Mouse (Mus musculus) neural tube, embryonic 10.5 days (tissue): ENCODE data around the gene Hist1h2bj.
A peak's percentile ranks its signal among the peaks of the same experiment; 100 is the strongest.
"Not testable (repeated sequence)": the region's sequence is repeated elsewhere in the genome, so short reads cannot be mapped to it uniquely, and the experiment has no call there.

Source experiments
- DNase-seq: peaks from one replicate; pipeline ENCODE4 v3.0.0-alpha.2; 2017; ENCODE audit warnings: low spot score; ENCODE audit errors: extremely low spot score

The Hist1h2bj gene

GRCm38 (mm10) chr13:22039364-22039763, 3.6 kb upstream of the Hist1h2bj start:
- DNase-seq: no peak

- no peak for DNase-seq
These were observed 3.0 kb upstream of the Hist1h2bj start for GRCm38 (mm10) chr13:22039951-22040463.

DNA sequence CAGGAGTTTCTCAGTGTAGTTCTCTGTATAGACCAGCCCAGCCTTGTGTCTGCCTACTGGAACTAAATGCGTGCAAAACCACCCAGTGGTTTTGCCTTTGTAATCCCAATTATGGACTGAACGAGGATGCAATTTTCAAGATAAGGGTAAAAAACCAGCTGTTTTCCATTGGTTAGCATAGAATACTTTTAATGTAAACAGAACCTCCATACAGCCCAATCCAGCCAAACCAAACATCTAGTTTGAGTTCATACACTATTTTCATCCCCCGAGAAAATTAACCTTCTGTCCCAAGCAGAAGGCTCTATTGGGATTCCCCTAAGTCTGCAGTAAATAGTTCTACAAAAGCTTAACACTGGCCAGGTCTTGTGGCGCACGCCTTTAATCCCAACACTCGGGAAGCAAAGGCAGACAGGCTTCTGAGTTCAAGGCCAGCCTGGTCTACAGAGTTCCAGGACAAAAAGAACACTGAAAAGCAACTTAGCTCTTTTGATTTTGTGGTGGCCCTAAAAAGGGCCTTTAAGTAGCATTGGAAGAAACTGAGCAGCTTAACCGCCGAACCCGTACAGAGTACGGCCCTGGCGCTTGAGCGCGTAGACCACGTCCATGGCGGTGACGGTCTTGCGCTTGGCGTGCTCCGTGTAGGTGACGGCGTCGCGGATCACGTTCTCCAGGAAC, 2.4 kb upstream of the Hist1h2bj start:
- DNase-seq: peak; percentile 64

DNA sequence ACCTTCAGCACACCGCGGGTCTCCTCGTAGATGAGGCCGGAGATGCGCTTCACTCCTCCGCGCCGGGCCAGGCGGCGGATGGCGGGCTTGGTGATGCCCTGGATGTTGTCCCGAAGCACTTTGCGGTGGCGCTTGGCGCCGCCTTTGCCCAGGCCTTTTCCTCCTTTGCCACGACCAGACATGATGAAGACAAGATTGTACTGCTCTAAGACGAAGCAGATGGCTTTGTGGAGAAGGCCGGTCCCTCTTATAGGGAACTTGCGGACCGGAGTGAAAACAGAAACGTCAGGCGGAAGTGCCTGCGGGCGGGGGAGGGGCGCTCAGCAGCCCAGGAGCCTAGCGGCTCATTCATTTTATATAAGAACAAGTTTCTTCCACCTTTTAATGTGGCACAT, 1.9 kb upstream of the Hist1h2bj start, which contains the start of gene Hist1h4i:
TSS of gene Hist1h4i (minus strand) at position 221 of the 395 bp plus-strand sequence.
- DNase-seq: peak; percentile 96

GRCm38 (mm10) chr13:22041651-22042567, 1.1 kb upstream of the Hist1h2bj start:
- DNase-seq: peak; percentile 51

DNA sequence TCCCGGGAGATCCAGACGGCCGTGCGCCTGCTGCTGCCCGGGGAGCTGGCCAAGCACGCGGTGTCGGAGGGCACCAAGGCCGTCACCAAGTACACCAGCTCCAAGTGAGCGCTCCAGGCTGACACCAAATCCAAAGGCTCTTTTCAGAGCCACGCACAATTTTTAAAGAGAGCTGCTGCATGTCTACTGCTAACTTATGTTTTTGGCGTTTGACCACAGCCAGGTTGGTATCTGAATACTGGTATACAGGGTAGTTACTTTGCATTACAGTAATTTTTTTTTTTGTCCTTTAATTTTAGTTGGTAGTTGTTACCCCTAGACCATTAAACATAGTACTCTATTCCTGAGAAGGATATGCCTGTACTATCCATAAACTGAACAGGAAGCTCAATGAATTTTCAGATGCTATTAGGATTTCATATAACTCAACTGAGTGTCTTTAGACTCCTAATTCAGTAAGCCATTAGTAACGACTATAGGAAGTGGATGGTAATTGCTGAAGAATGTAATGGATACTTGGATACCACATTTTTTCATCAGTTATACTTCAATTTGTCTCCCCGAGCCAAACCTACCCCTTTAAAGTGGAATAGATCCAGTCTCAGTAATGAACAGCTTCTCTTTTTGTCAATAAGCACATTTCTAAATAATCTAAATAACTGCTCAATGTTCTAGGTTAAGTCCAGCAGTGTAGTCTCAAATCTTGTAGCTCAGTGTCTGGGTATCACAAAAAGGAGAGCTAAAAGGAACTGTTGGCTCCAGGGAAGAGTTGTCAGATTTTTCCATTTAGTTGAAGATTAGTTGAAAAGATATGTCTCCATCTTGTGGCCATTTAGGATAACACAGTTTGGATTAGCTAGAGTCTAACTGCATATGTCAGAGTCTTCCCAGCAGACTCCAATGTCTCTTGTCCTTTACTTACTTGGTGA, 753 bp downstream of the Hist1h2bj start:
- DNase-seq: peak; percentile 43

GRCm38 (mm10) chr13:22044432-22045155, 1.6 kb downstream of the Hist1h2bj start:
- peak; percentile 14 for DNase-seq

DNA sequence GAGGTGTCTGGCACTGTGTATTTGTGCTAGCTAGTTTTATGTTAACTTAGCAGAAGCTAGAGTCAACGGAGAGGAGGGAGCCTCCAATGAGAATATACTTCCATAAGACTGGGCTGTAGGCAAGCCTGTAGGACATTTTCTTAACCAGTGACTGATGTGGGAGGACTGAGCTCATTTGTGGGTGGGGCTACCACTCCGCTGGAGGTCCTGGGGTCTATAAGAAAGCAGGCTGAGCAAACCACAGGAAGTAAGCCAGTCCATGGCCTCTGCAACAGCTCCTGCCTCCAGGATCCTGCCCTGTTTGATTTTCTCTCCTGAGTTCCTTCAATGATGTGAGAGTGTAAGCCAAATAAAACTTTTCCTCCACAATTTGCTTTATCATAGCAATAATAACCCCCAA, 2.3 kb downstream of the Hist1h2bj start:
- DNase-seq: peak; percentile 11

DNA sequence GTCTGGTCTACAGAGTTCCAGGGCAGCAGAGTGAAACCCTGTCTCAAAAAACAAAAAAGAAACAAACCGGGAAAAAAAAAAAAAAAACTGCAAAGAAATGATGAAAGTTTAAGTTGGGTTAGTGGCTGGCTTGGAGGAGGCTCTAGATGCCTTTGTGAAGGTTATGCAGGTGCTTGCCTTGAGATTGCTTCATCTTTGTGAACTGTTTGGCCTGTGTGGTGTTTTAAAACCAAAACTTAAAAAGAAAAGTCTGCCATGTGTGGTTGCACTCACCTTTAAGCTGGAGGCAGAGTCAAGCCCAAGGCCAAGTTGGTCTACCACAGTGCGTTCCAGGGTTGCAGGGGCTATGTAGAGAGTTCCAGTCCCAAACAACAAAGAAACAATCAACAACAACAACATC, 6.0 kb downstream of the Hist1h2bj start:
- DNase-seq: no peak

GRCm38 (mm10) chr13:22049737-22050440, 6.9 kb downstream of the Hist1h2bj start:
- peak; percentile 75 for DNase-seq

DNA sequence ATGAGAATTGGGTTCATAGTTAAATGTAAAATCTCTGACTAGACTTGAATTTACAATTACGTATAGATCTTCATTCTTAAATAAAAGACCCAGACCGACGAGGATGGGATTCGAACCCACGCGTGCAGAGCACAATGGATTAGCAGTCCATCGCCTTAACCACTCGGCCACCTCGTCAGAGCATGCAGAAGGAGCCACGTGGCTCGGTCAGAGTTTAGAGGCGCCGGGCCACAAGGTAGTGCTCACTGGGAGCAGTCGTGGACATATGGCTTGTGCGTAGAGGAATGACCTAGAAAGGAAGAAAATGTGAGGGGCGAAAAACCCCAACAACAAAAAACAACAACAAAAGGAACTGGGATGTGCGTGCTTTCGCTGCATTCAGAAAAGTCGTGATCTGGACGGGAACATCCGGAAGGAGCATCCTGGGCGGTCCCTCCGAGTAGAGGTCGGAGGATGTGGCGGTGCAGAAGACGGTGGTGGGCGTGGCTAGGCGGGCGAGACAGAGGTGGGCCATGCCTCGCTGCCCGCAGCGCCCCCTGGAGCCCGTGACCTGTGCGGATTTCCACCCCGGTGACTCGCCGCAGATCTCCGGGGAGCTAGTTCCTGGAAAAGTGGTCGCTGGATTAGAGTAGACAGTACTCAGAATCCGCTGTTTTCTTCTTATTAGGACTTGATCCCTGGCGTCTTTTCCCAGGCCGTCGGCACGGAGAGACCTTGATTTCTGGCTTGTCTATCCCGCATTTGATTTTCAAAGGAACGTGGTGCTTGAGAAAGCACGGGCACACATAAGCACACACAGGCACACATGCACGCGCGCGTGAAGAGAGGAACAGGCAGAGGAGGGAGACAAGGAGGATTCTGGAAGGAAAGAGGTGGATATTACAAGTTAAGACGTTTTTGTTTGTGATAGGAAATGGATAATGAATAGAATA, 7.8 kb downstream of the Hist1h2bj start:
- peak; percentile 94 for DNase-seq

DNA sequence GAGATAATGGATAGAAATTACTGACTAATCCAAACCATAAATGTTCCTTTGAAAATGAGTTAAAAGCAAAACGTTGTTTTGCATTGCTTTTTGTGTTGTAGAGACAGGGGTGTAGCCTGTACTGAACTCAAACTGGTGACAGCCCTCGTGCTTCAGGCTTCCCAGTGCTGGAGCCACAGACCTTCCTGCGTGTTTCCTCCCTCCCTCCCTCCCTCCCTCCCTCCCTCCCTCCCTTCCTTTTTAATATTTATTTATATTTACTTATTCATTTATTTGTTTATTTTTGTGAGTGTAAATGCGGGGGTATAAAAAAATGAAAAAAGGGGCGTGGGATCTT, 8.5 kb downstream of the Hist1h2bj start:
- DNase-seq: no peak

GRCm38 (mm10) chr13:22053754-22054153, 10.7 kb downstream of the Hist1h2bj start:
- DNase-seq: no peak

GRCm38 (mm10) chr13:22061422-22061821, 18.4 kb downstream of the Hist1h2bj start:
- DNase-seq: no peak

- no peak for DNase-seq
These were observed 20.5 kb downstream of the Hist1h2bj start for GRCm38 (mm10) chr13:22063468-22063867.

- not testable (repeated sequence) for DNase-seq
These were observed 41.1 kb downstream of the Hist1h2bj start, which contains the start of gene Vmn1r188 for GRCm38 (mm10) chr13:22084140-22084539. TSS of gene Vmn1r188 (plus strand) at chr13:22084440.
